Mouse (Mus musculus) frontal cortex, postnatal 14 days (tissue): ENCODE results near the gene Gm7356.
"Not testable (repeated sequence)": the region's sequence is repeated elsewhere in the genome, so short reads cannot be mapped to it uniquely, and the experiment has no call there.

Source experiments
- DNase-seq, 2 experiments: peaks; one replicate each; pipeline ENCODE4 v3.0.0; 2022; ENCODE audit warnings: low spot score in 2 of 2

The Gm7356 gene

GRCm38 (mm10) chr17:14003604-14004003 lies at the start of gene Gm7356:
Gene Gm7356, minus strand, starts transcription at chr17:14003704.
- not testable (repeated sequence) for DNase-seq

GRCm38 (mm10) chr17:14041880-14042279 lies 38.4 kb upstream of the Gm7356 start:
- not testable (repeated sequence) for DNase-seq

- DNase-seq, result not testable (repeated sequence)
Measured at GRCm38 (mm10) chr17:14037012-14037411, 33.5 kb upstream of the Gm7356 start.

GRCm38 (mm10) chr17:14036113-14036512 lies 32.6 kb upstream of the Gm7356 start:
- DNase-seq, result not testable (repeated sequence)

- DNase-seq, result not testable (repeated sequence)
Measured at GRCm38 (mm10) chr17:13993425-13993824, 10.1 kb downstream of the Gm7356 start.

- no peak for DNase-seq
Measured at GRCm38 (mm10) chr17:13987690-13988089, 15.8 kb downstream of the Gm7356 start.

GRCm38 (mm10) chr17:13970796-13971195 lies 32.7 kb downstream of the Gm7356 start:
- DNase-seq, result not testable (repeated sequence)

- DNase-seq, result not testable (repeated sequence)
Measured at GRCm38 (mm10) chr17:13969917-13970316, 33.6 kb downstream of the Gm7356 start.

GRCm38 (mm10) chr17:13965048-13965447 lies 38.5 kb downstream of the Gm7356 start:
- DNase-seq, result not testable (repeated sequence)

GRCm38 (mm10) chr17:13962245-13962644 lies 41.3 kb downstream of the Gm7356 start:
- not testable (repeated sequence) for DNase-seq

- DNase-seq, result not testable (repeated sequence)
Measured at GRCm38 (mm10) chr17:13958129-13958528, 45.4 kb downstream of the Gm7356 start.

- not testable (repeated sequence) for DNase-seq
Measured at GRCm38 (mm10) chr17:13951570-13951969, 51.9 kb downstream of the Gm7356 start.
